17 mouse cellular contexts compared by ENCODE assay signal in genomic region chr16:91099444-91100065, GRCm38 (mm10). TPM values are rescaled to one million over a fixed set of nuclear protein-coding genes. Genes with fewer than 3 reads are reported as not detected.
A peak's percentile ranks its signal among the peaks of the same experiment; 100 is the strongest.
DNase-seq lines count a peak whose midpoint lies in the region; ATAC-seq and TF ChIP-seq lines count a peak whose summit lies in the region.
"Had no signal": no experiment of that assay in that cellular context is flagged by ENCODE, and none has a peak within 500 bp of the region (broad histone marks: within the 10 kb centered on the region; RNA-seq: fewer than 3 reads in every experiment).

No protein-coding gene starts in this region.

- no peak for DNase-seq in neural tube, embryonic 10.5 days (ENCODE audit: extremely low spot score, low spot score)
- no peak for DNase-seq in lung, postnatal 0 days (ENCODE audit: low spot score)
- no peak for DNase-seq in B cell, adult 2 months
- no peak for DNase-seq in gastrocnemius, adult 18-20 months (ENCODE audit: low spot score)
- DNase-seq: adrenal gland, adult 8-10 months; cerebellum, adult 8-10 months; embryo, embryonic 11 days; kidney, adult 9 months; kidney, postnatal 4 days; layer of hippocampus, postnatal 36 days had no signal

- no peak for TF ChIP-seq CTCF in lung, postnatal 0 days (IDR thresholded peaks at IDR 0.05)

- H3K4me3 ChIP-seq in neural tube, embryonic 13.5 days, result no peak overlapping the region
- no peak overlapping the region for H3K4me3 ChIP-seq in forebrain, embryonic 16.5 days (replicated peaks; ENCODE audit: low read length)
- H3K4me3 ChIP-seq in midbrain, embryonic 13.5 days (replicated peaks), result no peak overlapping the region
- no peak overlapping the region for H3K4me3 ChIP-seq in lung, postnatal 0 days (ENCODE audit: low read depth, low read length)
- H3K4me3 ChIP-seq: limb, embryonic 12.5 days had no signal

- peaks cover 63% of the 10 kb centered on the region for H3K27me3 ChIP-seq in neural tube, embryonic 13.5 days
- peaks cover 11% of the 10 kb centered on the region for H3K27me3 ChIP-seq in forebrain, embryonic 16.5 days (replicated peaks; ENCODE audit: control insufficient read depth, insufficient read depth, low read length)
- peaks cover 70% of the 10 kb centered on the region for H3K27me3 ChIP-seq in midbrain, embryonic 13.5 days
- 0 out of 2 replicates have a peak, but pooled peaks cover 7% of the 10 kb centered on the region for H3K27me3 ChIP-seq in lung, postnatal 0 days (replicated peaks; ENCODE audit: insufficient read depth, low read length)

- WGBS in neural tube, embryonic 13.5 days, result 39% methylated on average over 16 of the region's 16 CpGs
- WGBS in forebrain, embryonic 16.5 days, result 10% methylated on average over 16 of the region's 16 CpGs
- 21% methylated on average over 16 of the region's 16 CpGs for WGBS in midbrain, embryonic 13.5 days
- 77% methylated on average over 16 of the region's 16 CpGs for WGBS in lung, postnatal 0 days

- H3K36me3 ChIP-seq in neural tube, embryonic 13.5 days, result no peaks in the 10 kb centered on the region
- no peaks in the 10 kb centered on the region for H3K36me3 ChIP-seq in forebrain, embryonic 16.5 days (ENCODE audit: control insufficient read depth, insufficient read depth)
- H3K36me3 ChIP-seq in midbrain, embryonic 13.5 days, result no peaks in the 10 kb centered on the region
- H3K36me3 ChIP-seq in lung, postnatal 0 days (ENCODE audit: insufficient read depth, low read length), result no peaks in the 10 kb centered on the region
- H3K36me3 ChIP-seq: limb, embryonic 12.5 days had no signal

- H3K27ac ChIP-seq in neural tube, embryonic 13.5 days (replicated peaks), result no peak overlapping the region
- H3K27ac ChIP-seq in forebrain, embryonic 16.5 days (ENCODE audit: low read length), result peak overlapping the region; percentile 46
- peak overlapping the region; percentile 64; the same call in 1 of the 2 replicates for H3K27ac ChIP-seq in midbrain, embryonic 13.5 days
- H3K27ac ChIP-seq in lung, postnatal 0 days (ENCODE audit: low read length), result no peak overlapping the region
- H3K27ac ChIP-seq: limb, embryonic 12.5 days had no signal

- ATAC-seq in neural tube, embryonic 13.5 days (ENCODE audit: low read depth), result peak; percentile 77
- ATAC-seq in forebrain, embryonic 16.5 days, result peak; percentile 94
- peak; percentile 87 for ATAC-seq in midbrain, embryonic 13.5 days
- ATAC-seq in lung, postnatal 0 days, result no peak
- ATAC-seq: CD4-positive, CD25-positive, alpha-beta regulatory T cell, adult 4 months had no signal

- H3K4me1 ChIP-seq in neural tube, embryonic 13.5 days (replicated peaks), result peaks cover 13% of the 10 kb centered on the region
- peaks cover 24% of the 10 kb centered on the region for H3K4me1 ChIP-seq in forebrain, embryonic 16.5 days (replicated peaks; ENCODE audit: control insufficient read depth, insufficient read depth, low read length)
- peaks cover 25% of the 10 kb centered on the region for H3K4me1 ChIP-seq in midbrain, embryonic 13.5 days (replicated peaks)
- no peaks in the 10 kb centered on the region for H3K4me1 ChIP-seq in lung, postnatal 0 days (ENCODE audit: insufficient read depth, low read depth, low read length)
- H3K4me1 ChIP-seq: limb, embryonic 12.5 days had no signal

- TF ChIP-seq EP300 in lung, postnatal 0 days (IDR thresholded peaks at IDR 0.05), result no peak

- no peaks in the 10 kb centered on the region for H3K9me3 ChIP-seq in neural tube, embryonic 13.5 days
- no peaks in the 10 kb centered on the region for H3K9me3 ChIP-seq in forebrain, embryonic 16.5 days (ENCODE audit: control insufficient read depth, low read length)
- H3K9me3 ChIP-seq in midbrain, embryonic 13.5 days, result no peaks in the 10 kb centered on the region
- H3K9me3 ChIP-seq in lung, postnatal 0 days (ENCODE audit: low read length), result no peaks in the 10 kb centered on the region
- H3K9me3 ChIP-seq: limb, embryonic 12.5 days had no signal

- peak overlapping the region; percentile 13; the same call in 1 of the 2 replicates for H3K4me2 ChIP-seq in neural tube, embryonic 13.5 days
- peak overlapping the region; percentile 30 for H3K4me2 ChIP-seq in forebrain, embryonic 16.5 days (ENCODE audit: low read length)
- H3K4me2 ChIP-seq in midbrain, embryonic 13.5 days (replicated peaks), result peak overlapping the region; percentile 40
- H3K4me2 ChIP-seq in lung, postnatal 0 days (replicated peaks; ENCODE audit: low read depth, low read length), result no peak overlapping the region
- H3K4me2 ChIP-seq: limb, embryonic 12.5 days had no signal

- H3K9ac ChIP-seq in neural tube, embryonic 13.5 days, result no peak overlapping the region
- peak overlapping the region; percentile 28 for H3K9ac ChIP-seq in forebrain, embryonic 16.5 days (replicated peaks; ENCODE audit: low read depth, low read length)
- H3K9ac ChIP-seq in midbrain, embryonic 13.5 days (replicated peaks), result no peak overlapping the region
- H3K9ac ChIP-seq in lung, postnatal 0 days (replicated peaks; ENCODE audit: low read depth), result no peak overlapping the region
- H3K9ac ChIP-seq: limb, embryonic 12.5 days had no signal

RNA-seq across cellular contexts. Expression of gene 4932438H23Rik, which starts 4.6 kb away (rescaled TPM):
- 0.47 TPM in 1 of 2 replicates, not detected in the other for polyA plus RNA-seq in neural tube, embryonic 13.5 days (2015; fragmentation: Nextera tagmentation; extraction: Ambion mirVana)
- 0.32 and 0.39 TPM in 2 replicates for polyA plus RNA-seq in forebrain, embryonic 16.5 days (2015; fragmentation: Nextera tagmentation; extraction: Ambion mirVana)
- 0.42 and 1.6 TPM in 2 replicates for polyA plus RNA-seq in midbrain, embryonic 13.5 days (2015; fragmentation: Nextera tagmentation; extraction: Ambion mirVana)
- polyA plus RNA-seq in lung, postnatal 0 days (2015; fragmentation: Nextera tagmentation; extraction: Ambion mirVana), result 0.07 and 0.26 TPM in 2 replicates
- under 1 TPM; 0.24 to 0.62 TPM for total RNA-seq in gastrocnemius, adult 18-20 months (2021)
- total RNA-seq: MEL had no signal
- polyA plus RNA-seq: limb, embryonic 12.5 days; liver, embryonic 16.5 days had no signal

RNA-seq across cellular contexts. Expression of gene Paxbp1, which starts 55.2 kb away (rescaled TPM):
- polyA plus RNA-seq in neural tube, embryonic 13.5 days (2015; fragmentation: Nextera tagmentation; extraction: Ambion mirVana), result 61.8 and 73.5 TPM in 2 replicates
- 91.7 and 96.0 TPM in 2 replicates for polyA plus RNA-seq in forebrain, embryonic 16.5 days (2015; fragmentation: Nextera tagmentation; extraction: Ambion mirVana)
- polyA plus RNA-seq in midbrain, embryonic 13.5 days (2015; fragmentation: Nextera tagmentation; extraction: Ambion mirVana), result 85.5 and 89.6 TPM in 2 replicates
- polyA plus RNA-seq in lung, postnatal 0 days (2015; fragmentation: Nextera tagmentation; extraction: Ambion mirVana), result 20.3 and 23.9 TPM in 2 replicates
- 1 to 10 TPM; 8.1 to 9.0 TPM for total RNA-seq in gastrocnemius, adult 18-20 months (2021)

Comparison
In these comparisons a context has a peak if more than half of its experiments do, and no peak if none do; other contexts are left out.
1. H3K27ac ChIP-seq: peak in forebrain, embryonic 16.5 days (single experiment) and midbrain, embryonic 13.5 days (single experiment); none in neural tube, embryonic 13.5 days (single experiment) and lung, postnatal 0 days (single experiment).